Mouse (Mus musculus): Measurements from ENCODE around the gene Akt3. TPM values are rescaled to one million over a fixed set of nuclear protein-coding genes. Genes with fewer than 3 reads are reported as not detected.

Gene Akt3
- polyA plus RNA-seq, 1 experiment from 2014 or later = 9.8 TPM

DNA sequence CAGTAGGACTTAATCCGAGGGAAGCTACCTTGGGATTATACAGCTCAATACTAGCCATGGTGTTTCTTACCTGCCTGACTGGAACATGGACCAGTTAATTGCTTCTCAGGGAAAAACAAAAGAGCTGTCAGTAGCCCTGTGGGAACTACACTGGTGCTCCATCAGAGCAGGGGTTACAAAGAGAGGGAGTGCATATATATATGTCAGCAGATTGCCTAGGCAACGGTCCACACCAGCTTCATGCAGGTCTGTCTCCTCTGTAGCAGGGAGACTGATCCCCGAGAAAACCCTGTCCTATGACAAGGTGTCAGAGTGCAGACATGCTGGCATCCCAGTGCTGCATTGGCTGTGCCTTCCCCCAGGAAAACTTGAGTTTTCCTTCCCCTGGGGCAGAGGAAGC, 248.0 kb downstream of the Akt3 start:
- Histone ChIP-seq H3K4me1 (peaks cover 21% of the 10 kb centered on the region), H3K4me2 (replicated peaks) (no peak overlapping the region), H3K4me3 (no peak overlapping the region), H3K27ac (no peak overlapping the region), H3K9ac (no peak overlapping the region), H3K36me3 (no peaks in the 10 kb centered on the region), H3K9me3 (no peaks in the 10 kb centered on the region), H3K27me3 (no peaks in the 10 kb centered on the region)
- ATAC-seq (ENCODE audit: insufficient number of reproducible peaks, insufficient read depth, low FRiP score, low TSS enrichment) = no peak
- 47% methylated on average over 3 of the region's 3 CpGs for WGBS

DNA sequence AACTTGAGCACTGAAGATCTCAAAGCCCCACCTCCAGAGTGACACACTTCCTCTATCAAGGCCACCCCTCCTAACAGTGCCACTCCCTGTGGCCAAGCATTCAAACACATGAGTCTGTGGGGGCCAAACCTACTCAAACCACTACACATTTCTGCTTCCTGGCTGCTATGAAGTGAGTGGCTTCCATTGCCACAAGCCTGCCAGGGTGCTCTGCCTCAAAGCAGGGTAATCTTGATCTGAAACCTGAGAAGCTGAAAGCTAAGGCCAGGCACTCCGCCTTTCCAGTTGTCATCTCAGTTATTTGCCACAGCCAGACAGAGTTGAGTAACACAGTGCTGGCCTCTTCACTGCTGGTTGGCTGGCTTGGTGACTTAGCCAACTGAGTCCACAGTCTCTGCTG, 249.2 kb downstream of the Akt3 start:
- H3K4me3 ChIP-seq = no peak overlapping the region
- 13% methylated on average over 1 of the region's 1 CpGs for WGBS

DNA sequence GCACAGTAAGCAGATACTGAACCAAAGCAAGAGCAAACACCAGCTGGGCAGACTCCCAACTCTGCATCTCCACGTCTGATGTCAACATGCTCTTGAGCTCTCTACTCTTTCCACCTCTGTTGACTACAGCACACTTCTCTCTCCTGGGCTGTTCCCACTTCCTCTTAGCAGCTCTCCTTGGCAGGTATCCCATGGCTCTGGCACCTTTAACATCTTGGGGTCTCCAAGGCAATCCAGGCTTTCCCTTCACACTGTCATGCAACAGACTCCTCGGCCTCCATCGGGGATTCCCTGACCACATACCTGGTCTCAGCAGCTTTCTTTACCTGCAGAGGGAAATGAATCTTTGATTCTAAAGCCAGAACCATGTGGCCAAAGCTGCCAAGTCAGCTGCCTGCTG, 250.6 kb downstream of the Akt3 start:
- Histone ChIP-seq H3K9me3 (no peaks in the 10 kb centered on the region), H3K27me3 (no peaks in the 10 kb centered on the region), H3K4me1 (peaks cover 21% of the 10 kb centered on the region), H3K36me3 (no peaks in the 10 kb centered on the region), H3K4me3 (no peak overlapping the region), H3K27ac (no peak overlapping the region), H3K9ac (no peak overlapping the region), H3K4me2 (replicated peaks) (no peak overlapping the region)
- ATAC-seq (ENCODE audit: insufficient number of reproducible peaks, insufficient read depth, low FRiP score, low TSS enrichment) = no peak
- 83% methylated on average over 3 of the region's 3 CpGs for whole genome bisulfite sequencing

More for the DNA sequence above, 249.2 kb downstream of the Akt3 start:
- H3K4me2 ChIP-seq (replicated peaks) = no peak overlapping the region
- no peak for ATAC-seq (ENCODE audit: insufficient number of reproducible peaks, insufficient read depth, low FRiP score, low TSS enrichment)
- no peak overlapping the region for H3K27ac ChIP-seq
- H3K27me3 ChIP-seq = no peaks in the 10 kb centered on the region
- H3K9me3 ChIP-seq = no peaks in the 10 kb centered on the region
- peaks cover 14% of the 10 kb centered on the region for H3K4me1 ChIP-seq
- H3K36me3 ChIP-seq = no peaks in the 10 kb centered on the region
- no peak overlapping the region for H3K9ac ChIP-seq

DNA sequence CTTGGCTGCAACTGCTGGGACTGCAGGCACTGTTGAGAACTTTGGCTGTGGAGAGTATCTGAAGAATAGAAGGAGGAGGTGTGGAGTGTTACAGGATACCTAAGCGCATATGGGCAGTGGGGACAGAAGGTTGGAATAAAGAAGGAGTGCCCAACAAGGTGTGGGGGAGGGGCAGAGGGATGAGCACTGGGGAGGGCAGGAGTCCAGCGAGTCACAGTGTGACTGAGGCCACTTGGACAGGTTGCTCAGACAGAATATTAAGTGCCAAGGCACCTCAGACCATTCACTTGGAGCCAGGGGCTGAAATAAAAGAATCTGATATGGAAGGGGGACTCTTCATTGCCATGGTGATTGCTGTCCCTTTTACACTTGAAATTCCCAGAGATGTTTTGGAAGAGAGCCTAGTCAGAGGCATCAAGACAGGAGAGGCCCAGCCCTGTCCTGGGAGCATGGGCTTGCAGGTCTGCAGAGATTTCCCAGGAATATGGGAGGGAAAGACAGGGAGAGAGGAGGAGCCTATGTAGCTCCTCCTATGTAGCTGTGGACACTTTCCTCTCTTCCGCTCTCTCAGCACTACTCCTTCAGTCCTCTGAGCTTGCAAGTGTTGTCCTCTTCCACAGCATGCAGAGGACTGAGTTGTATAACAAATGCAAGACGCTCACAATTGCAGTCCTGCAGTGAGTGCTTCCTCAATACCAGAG, 253.8 kb downstream of the Akt3 start:
- WGBS = 72% methylated on average over 4 of the region's 4 CpGs
- no peak for ATAC-seq (ENCODE audit: insufficient number of reproducible peaks, insufficient read depth, low FRiP score, low TSS enrichment)
- H3K4me1 ChIP-seq = peaks cover 25% of the 10 kb centered on the region

DNA sequence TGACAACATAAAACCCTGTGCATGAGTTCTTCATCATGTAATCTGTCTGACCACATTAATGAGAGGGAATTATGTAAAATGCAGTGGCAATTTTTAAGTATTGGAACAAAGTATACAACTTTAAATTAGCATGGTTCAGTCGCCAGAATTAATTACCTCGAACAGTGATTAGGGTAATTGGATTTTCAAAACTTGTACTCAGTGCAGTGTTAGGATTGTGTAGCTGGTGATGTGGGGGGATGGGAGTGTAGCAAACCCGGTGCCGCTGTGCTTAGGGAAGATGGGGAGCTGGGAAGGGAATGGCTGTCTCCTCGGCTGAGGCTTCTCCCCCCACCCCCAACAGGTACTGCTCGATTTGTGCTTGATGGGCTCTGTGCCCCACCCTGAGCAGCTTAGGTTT, 255.1 kb downstream of the Akt3 start:
- no peak overlapping the region for H3K27ac ChIP-seq
- peak; percentile 32; the same call in 1 of the 2 replicates for ATAC-seq (ENCODE audit: insufficient number of reproducible peaks, insufficient read depth, low FRiP score, low TSS enrichment)
- H3K36me3 ChIP-seq = no peaks in the 10 kb centered on the region
- no peaks in the 10 kb centered on the region for H3K9me3 ChIP-seq
- H3K27me3 ChIP-seq = 0 out of 2 replicates have a peak, but pooled peaks cover under 1% of the 10 kb centered on the region
- no peak overlapping the region for H3K4me2 ChIP-seq (replicated peaks)
- no peak overlapping the region for H3K4me3 ChIP-seq
- no peak overlapping the region for H3K9ac ChIP-seq
- peaks cover 32% of the 10 kb centered on the region for H3K4me1 ChIP-seq
- WGBS = 46% methylated on average over 6 of the region's 6 CpGs

More for the DNA sequence above, 253.8 kb downstream of the Akt3 start:
- Histone ChIP-seq H3K9me3 (no peaks in the 10 kb centered on the region), H3K36me3 (no peaks in the 10 kb centered on the region), H3K4me2 (replicated peaks) (no peak overlapping the region), H3K27ac (no peak overlapping the region), H3K9ac (no peak overlapping the region), H3K4me3 (no peak overlapping the region), H3K27me3 (no peaks in the 10 kb centered on the region)

DNA sequence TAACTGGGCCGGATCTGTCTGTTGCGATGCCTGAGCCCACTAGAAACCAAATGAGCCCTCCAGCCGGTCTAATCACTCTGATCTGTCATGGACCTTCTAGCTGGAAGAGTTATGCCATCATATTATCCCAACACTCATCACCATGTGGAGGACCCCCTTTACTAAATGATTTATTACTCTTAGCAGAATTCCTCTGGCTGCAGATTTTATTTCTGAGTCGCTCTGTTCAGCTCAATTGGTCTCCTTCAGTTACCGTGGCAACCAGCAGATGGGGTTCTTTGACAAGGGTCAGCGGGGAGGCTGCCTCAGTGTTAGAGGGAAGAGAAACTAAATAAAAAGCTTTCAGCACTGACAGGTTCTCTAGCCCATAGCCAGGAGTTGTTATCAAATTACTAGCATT, 259.0 kb downstream of the Akt3 start:
- no peak overlapping the region for H3K27ac ChIP-seq
- H3K27me3 ChIP-seq = 0 out of 2 replicates have a peak, but pooled peaks cover 4% of the 10 kb centered on the region
- H3K4me3 ChIP-seq = no peak overlapping the region
- no peak for ATAC-seq (ENCODE audit: insufficient number of reproducible peaks, insufficient read depth, low FRiP score, low TSS enrichment)
- no peak overlapping the region for H3K4me2 ChIP-seq (replicated peaks)
- WGBS = 24% methylated on average over 6 of the region's 6 CpGs
- no peak overlapping the region for H3K9ac ChIP-seq
- peaks cover 64% of the 10 kb centered on the region for H3K4me1 ChIP-seq
- H3K9me3 ChIP-seq = no peaks in the 10 kb centered on the region
- no peaks in the 10 kb centered on the region for H3K36me3 ChIP-seq

DNA sequence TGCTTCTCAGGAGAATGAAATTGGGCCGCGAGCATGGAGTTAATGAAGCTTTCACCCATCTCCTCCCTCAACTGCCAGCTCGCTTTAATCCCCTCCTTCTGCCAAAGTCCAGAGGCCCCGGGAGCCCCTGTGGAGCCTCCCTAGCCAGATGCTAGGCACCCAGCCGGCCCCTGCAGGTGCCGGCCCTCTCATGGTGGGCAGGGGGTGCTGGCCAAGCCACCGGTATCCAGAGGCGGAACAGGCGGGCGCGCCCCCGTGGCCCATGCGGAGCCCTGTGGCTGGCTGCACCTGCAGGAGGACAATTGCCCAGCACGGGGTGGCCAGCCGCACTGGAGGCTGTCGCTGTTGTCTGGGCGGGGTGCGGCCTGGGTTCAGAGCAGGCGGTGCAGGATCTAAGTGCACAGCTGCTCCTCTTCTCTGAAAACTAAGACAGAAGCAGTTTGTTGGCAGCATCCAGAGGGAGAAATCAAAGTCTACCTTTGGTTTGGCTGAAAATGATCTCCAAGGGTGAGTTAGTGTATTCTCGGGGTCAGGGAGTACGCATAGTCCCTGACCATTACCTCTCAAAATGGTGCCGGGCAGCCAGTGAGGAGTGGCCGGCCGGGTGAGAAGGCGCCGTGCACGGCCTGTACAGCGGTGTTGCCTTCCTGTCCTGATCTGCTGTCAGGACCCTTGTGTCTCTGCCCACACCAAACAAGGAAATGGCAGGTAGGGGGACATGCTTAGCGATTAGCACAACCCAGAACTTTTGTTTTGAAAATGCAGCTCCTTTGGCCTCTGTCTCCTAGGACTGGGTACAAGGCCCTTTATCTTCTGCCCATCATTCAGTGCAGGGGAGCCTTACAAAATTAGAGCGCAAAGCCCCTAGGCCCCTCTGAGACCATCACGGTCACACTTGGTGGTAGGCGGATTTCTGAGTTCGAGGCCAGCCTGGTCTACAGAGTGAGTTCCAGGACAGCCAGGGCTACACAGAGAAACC, 260.0 kb downstream of the Akt3 start:
- Histone ChIP-seq H3K9ac (no peak overlapping the region), H3K4me2 (replicated peaks) (peak overlapping the region; percentile 32), H3K9me3 (no peaks in the 10 kb centered on the region), H3K4me1 (peaks cover 63% of the 10 kb centered on the region), H3K4me3 (no peak overlapping the region), H3K27ac (peak overlapping the region; percentile 14; the same call in 1 of the 2 replicates), H3K36me3 (no peaks in the 10 kb centered on the region), H3K27me3 (0 out of 2 replicates have a peak, but pooled peaks cover 4% of the 10 kb centered on the region)
- WGBS = 36% methylated on average over 33 of the region's 33 CpGs
- no peak; the same call in 1 of the 2 replicates for ATAC-seq (ENCODE audit: insufficient number of reproducible peaks, insufficient read depth, low FRiP score, low TSS enrichment)

DNA sequence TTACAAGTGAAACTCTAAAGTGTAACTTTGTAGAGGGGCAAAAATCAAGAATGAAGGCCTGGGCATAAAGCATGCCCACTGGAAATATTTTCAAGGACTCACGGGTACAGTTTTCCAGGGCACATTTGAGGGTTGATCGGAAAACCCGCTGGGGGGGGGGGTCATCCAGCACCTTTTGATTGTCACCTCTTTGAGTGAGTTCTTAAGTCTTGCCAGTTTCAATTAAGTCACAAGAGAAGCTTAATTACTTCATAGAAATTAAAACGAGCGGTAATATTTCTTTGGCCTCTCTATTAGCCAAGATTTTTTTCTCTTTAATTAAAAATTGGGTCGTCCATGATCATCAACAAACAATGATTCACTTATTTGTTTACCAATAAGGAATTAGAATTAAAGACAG, 260.7 kb downstream of the Akt3 start:
- peak overlapping the region; percentile 18 for H3K27ac ChIP-seq
- H3K27me3 ChIP-seq = 0 out of 2 replicates have a peak, but pooled peaks cover 4% of the 10 kb centered on the region
- no peaks in the 10 kb centered on the region for H3K9me3 ChIP-seq
- peak overlapping the region; percentile 18 for H3K4me2 ChIP-seq (replicated peaks)
- ATAC-seq (ENCODE audit: insufficient number of reproducible peaks, insufficient read depth, low FRiP score, low TSS enrichment) = no peak
- no peak overlapping the region for H3K9ac ChIP-seq
- WGBS = 37% methylated on average over 6 of the region's 6 CpGs
- no peaks in the 10 kb centered on the region for H3K36me3 ChIP-seq
- H3K4me1 ChIP-seq = peaks cover 62% of the 10 kb centered on the region
- H3K4me3 ChIP-seq = no peak overlapping the region

DNA sequence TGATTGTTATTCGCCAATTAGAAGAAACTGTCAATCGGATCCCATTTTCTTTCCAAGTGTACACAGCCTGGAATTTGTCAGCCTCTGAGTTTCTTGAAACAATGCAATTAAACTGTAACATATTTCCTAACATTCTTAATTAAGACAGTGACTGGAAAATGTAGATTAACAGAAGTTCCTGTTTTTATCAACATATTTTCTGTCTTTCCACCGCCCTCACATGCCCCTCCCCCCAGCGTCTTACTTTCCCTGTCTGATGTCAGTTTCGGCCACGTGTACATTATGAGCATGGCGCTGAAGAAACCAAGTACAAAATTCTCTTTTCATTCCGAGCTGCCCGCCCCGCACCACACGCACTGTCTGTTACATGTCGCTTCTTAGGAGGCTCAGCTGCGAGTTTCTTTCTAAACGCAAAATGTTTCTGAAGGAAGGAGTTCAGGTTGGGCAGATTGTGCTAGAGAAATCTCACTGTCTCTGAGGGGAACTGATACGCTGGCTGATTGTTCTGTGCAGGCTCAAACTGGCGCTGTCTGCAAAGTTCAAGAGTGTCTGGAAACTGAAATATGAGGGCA, 261.3 kb downstream of the Akt3 start:
- Histone ChIP-seq H3K4me3 (no peak overlapping the region), H3K27ac (peak overlapping the region; percentile 18), H3K4me2 (replicated peaks) (peak overlapping the region; percentile 18), H3K9me3 (no peaks in the 10 kb centered on the region), H3K9ac (no peak overlapping the region), H3K4me1 (peaks cover 60% of the 10 kb centered on the region), H3K36me3 (no peaks in the 10 kb centered on the region), H3K27me3 (0 out of 2 replicates have a peak, but pooled peaks cover 4% of the 10 kb centered on the region)
- WGBS = 30% methylated on average over 16 of the region's 16 CpGs
- no peak for ATAC-seq (ENCODE audit: insufficient number of reproducible peaks, insufficient read depth, low FRiP score, low TSS enrichment)

DNA sequence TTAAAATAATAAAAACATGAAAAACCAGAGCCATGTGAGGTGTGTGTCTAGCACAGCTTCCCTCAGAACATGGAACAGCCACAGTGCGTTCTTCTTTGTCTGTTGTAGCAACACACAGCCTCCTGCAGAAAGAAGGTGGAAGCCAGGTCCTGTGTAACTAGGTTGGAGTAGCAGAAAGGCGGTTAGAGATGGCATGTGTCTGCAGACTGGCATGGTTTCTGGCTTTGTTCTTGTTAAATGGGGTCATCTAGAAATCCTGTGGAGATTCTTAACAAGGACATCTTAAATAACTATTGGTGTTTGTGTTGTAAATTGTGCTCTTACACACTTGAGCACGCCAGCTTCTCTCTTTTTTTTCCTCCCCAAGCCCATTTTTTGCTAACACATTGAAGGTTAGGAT, 261.8 kb downstream of the Akt3 start:
- no peak overlapping the region for H3K27ac ChIP-seq
- WGBS = 83% methylated on average over 3 of the region's 3 CpGs
- no peak overlapping the region for H3K4me3 ChIP-seq
- 0 out of 2 replicates have a peak, but pooled peaks cover 4% of the 10 kb centered on the region for H3K27me3 ChIP-seq
- H3K9ac ChIP-seq = no peak overlapping the region
- ATAC-seq (ENCODE audit: insufficient number of reproducible peaks, insufficient read depth, low FRiP score, low TSS enrichment) = no peak
- H3K36me3 ChIP-seq = no peaks in the 10 kb centered on the region
- no peaks in the 10 kb centered on the region for H3K9me3 ChIP-seq
- no peak overlapping the region for H3K4me2 ChIP-seq (replicated peaks)
- H3K4me1 ChIP-seq = peaks cover 55% of the 10 kb centered on the region

DNA sequence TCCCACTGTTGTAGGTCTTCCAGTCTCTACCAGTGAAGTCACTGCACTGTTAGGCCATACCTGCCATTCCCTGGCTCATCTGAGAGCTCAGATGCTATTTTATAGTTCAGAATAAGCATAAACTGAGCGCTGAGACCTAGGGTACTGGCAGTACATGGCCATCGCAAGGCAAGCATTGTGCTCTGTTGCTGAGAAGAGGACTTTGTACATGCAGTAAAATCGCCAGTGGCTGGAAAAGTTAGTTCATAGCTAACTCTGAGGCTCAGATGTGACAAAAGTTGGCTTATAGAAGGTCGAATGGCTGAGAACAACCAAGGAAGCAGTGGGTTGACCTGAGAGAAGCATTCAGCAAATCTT, 262.6 kb downstream of the Akt3 start:
- Histone ChIP-seq H3K27me3 (0 out of 2 replicates have a peak, but pooled peaks cover 4% of the 10 kb centered on the region), H3K4me1 (peaks cover 54% of the 10 kb centered on the region), H3K9ac (no peak overlapping the region), H3K4me2 (replicated peaks) (no peak overlapping the region), H3K9me3 (no peaks in the 10 kb centered on the region), H3K27ac (peak overlapping the region; percentile 72), H3K36me3 (no peaks in the 10 kb centered on the region), H3K4me3 (no peak overlapping the region)
- ATAC-seq (ENCODE audit: insufficient number of reproducible peaks, insufficient read depth, low FRiP score, low TSS enrichment) = no peak
- WGBS = 76% methylated on average over 4 of the region's 4 CpGs
